Mouse (Mus musculus) frontal cortex, adult (tissue): Measurements from ENCODE around the gene Cpd.

Experiments used
- ATAC-seq: cut with Nextera tagmentation; 2 replicates; pipeline ENCODE4 v1.9.2; 2017; ENCODE audit warnings: mild to moderate bottlenecking, moderate library complexity, mixed read lengths; ENCODE audit not compliant: low TSS enrichment

Gene Cpd

DNA sequence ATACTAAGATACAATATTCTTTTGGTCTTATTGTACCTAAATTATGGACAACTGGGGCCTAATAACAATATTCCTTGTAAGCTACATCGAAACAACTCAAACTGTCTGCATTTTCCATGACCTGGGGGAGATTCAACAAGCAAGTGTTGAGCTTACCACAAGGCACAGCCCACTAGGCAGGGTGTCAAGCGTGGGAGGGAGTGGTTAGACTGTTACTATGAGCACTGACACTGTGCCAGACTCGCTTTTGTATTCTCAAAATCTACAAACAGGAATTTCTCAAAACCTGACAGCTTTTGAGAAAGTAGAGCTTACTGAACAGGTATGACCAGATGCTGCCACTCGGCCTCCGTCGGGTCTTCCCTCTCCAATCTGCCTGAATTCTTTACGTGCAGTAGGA lies 55.5 kb downstream of the Cpd start:
- no peak for ATAC-seq

DNA sequence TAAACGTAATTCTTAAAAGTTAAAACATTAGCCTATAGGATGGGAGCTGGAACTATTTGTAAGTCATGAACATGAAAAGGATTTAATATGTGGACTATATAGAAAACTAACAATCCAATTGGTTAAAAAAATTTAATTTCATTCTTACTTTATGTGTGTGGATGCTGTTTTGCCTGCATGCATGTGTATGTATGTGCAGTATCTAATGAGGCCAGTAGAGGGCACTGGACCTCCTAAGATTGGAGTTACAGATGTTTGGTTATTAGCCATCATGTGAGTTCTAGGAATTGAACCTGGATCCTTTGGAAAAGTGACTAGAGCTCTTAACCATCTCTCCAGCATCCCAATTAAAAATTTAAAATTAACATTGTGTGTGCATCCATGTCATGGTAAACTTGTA lies 57.6 kb downstream of the Cpd start:
- no peak for ATAC-seq

DNA sequence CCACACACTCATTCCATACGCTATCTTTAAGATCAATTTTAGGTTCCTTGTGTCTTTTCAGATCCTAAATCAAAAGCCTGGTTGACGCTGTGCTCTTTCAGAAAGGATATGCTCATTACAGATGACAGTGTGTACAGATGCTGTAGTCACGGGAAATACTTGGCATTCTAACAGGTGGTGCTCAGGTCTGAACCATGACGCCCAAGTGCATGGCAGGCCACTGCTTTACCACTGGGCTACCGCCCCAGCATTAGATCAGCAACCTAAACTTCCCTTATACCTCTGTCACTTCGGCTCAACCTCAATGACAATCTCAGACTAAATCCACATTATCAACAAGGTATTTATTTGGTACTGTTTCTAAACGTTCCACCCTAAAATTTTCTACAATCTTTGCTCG lies 71.3 kb downstream of the Cpd start:
- no peak for ATAC-seq

DNA sequence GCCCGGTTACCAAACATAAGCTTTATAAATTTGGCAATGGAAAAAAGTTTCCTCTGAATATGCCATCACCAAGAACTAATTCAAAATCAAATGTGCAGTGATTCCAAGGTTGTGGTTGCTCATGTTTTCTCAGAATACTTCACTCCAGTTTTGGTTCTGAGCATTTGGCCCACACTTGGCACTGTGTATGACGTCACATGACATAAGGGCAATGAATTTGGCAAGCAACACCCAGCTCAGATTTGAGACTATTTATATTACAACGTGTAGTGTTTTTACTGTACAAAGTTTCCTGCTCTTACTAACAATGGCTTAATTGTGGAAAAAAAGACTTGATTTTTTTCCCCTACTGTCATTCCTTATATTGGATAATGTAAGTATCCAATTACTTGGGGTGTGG lies 73.0 kb downstream of the Cpd start:
- ATAC-seq = no peak

GRCm38 (mm10) chr11:76770566-76770965 lies 76.3 kb downstream of the Cpd start:
- no peak for ATAC-seq

DNA sequence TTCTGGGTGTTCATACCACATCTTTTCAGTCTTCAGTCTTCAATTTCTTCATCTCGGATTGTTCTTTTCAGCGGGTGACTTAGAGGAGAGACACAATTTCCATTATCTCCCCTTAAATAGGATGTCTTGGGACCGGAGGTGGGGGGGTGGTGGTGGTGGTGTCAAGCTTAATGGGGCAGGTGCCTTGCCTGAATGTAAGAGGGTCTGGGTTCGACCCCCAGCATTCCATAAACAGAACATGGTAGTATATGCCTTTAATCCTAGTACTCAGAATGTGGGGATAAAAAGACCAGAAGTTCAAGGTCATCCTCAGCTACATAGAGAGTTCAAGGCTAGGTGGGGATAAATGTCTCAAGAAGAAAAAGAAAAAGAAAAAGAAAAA lies 83.1 kb downstream of the Cpd start:
- no peak for ATAC-seq

GRCm38 (mm10) chr11:76763053-76763740 lies 83.6 kb downstream of the Cpd start, which contains the start of gene Gosr1:
TSS of gene Gosr1 (minus strand) at chr11:76763579.
- ATAC-seq = peak; percentile 100

- no peak for ATAC-seq
Measured at GRCm38 (mm10) chr11:76752276-76752675, 94.5 kb downstream of the Cpd start.

- no peak for ATAC-seq
Measured at GRCm38 (mm10) chr11:76748819-76749218, 98.0 kb downstream of the Cpd start.

DNA sequence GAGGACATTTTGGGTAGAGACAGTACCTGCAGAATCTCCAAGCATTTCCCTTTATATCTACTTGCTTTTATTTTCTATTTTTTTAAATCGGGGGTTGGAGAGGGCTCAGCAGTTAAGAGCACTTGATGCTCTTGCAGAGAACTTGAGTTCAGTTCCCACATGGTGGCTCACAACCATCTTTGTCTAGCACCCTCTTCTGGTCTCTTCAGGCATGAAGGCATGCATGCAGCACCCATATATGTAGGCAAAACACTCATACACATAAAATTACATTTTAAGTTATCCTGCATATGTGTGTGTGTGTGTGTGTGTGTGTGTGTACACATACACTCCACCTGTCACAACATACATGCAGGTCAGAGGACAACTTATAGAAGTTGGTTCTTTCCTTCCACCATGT lies 100.9 kb downstream of the Cpd start:
- ATAC-seq = no peak

GRCm38 (mm10) chr11:76744550-76744949 lies 102.3 kb downstream of the Cpd start:
- ATAC-seq = peak; percentile 98

DNA sequence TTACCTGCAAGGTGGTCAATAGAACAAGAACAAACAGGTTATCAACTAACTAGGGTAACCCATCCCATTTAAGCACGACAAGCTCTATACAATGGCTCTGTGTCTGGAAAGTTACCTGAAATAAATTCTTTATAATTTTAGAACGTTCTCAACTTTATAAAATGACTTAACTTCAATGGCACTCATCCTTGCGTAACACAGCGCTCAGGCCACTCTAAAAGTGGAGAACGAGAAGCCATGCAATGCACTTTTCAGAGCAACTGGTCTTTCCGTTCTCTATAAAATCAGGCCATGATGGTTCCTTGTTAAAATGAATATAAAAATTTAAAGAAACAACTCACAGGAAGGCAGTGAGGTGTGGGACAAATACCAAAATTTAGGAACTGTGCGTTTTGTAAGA lies 104.3 kb downstream of the Cpd start:
- ATAC-seq = no peak

DNA sequence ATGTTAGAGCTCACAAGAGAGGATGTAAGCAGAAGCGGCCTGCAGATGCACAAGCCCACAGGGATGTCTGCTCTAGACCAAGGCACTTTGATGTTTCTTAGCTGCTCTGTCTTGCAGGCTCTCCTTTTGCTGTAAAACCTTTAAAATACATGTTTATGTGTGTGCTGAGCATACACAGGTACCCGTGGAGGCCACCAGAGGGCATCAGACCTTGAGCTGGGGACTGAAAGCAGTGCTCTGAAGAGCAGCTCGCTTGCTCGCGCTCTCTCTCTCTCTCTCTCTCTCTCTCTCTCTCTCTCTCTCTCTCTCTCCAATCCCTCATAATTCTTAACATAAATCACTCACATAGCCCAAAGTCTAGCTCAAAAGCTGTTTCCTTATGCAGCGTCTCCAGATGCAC lies 107.7 kb downstream of the Cpd start:
- no peak for ATAC-seq

GRCm38 (mm10) chr11:76735753-76736324 lies 111.0 kb downstream of the Cpd start:
- ATAC-seq = no peak

DNA sequence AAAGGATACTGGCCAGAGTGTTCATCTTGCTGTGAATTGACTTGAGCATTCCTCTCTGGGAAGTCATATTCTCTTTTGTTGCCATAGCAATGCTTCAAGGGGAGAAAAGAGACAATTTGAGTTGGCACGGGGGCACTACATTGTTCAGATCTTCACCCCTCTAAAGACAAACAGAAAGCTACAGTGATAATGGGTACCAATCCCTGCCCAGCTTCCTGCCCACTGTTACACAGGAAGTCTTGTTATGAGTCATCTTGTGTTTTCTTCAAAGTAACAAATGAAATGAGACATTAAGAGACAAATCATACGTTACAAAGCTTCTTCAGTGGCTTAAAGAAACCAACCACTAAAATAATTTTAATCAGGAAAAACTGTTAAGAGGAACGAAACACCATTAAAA lies 112.3 kb downstream of the Cpd start:
- ATAC-seq = no peak

- ATAC-seq = no peak
Measured at GRCm38 (mm10) chr11:76730650-76731049, 116.2 kb downstream of the Cpd start.
